In genomic region chr1:128070003-128070402, GRCm38 (mm10) we compare ENCODE assay signal across 14 mouse cellular contexts.
"Had no signal": no experiment of that assay in that cellular context is flagged by ENCODE, and none has a peak within 500 bp of the region (broad histone marks: within the 10 kb centered on the region; RNA-seq: fewer than 3 reads in every experiment).

No protein-coding gene starts in this region.

- DNase-seq: lung, adult 18-20 months; lung, embryonic 14.5 days; lung, postnatal 10 days; lung, postnatal 4 days; midbrain, embryonic 14.5 days; right cerebral cortex, postnatal 14 days; thymus, adult 18-20 months; thymus, postnatal 14 days; thymus, postnatal 36 days had no signal

- H3K9me3 ChIP-seq: midbrain, embryonic 10.5 days; midbrain, embryonic 12.5 days; neural tube, embryonic 13.5 days had no signal

- H3K9ac ChIP-seq: lung, embryonic 14.5 days; midbrain, embryonic 12.5 days; neural tube, embryonic 13.5 days had no signal

- H3K27ac ChIP-seq: midbrain, embryonic 10.5 days; midbrain, embryonic 12.5 days; neural tube, embryonic 13.5 days had no signal

- H3K4me1 ChIP-seq: midbrain, embryonic 10.5 days; midbrain, embryonic 12.5 days had no signal

- H3K4me3 ChIP-seq: midbrain, embryonic 10.5 days; midbrain, embryonic 12.5 days; myocyte; neural tube, embryonic 13.5 days had no signal

- H3K36me3 ChIP-seq: midbrain, embryonic 12.5 days; neural tube, embryonic 13.5 days had no signal

- H3K27me3 ChIP-seq: midbrain, embryonic 12.5 days; neural tube, embryonic 13.5 days had no signal

- ATAC-seq: midbrain, embryonic 16.5 days had no signal

- H3K4me2 ChIP-seq: lung, embryonic 14.5 days; midbrain, embryonic 12.5 days; neural tube, embryonic 13.5 days had no signal
